Mouse (Mus musculus) intestine, embryonic 14.5 days (tissue): Measurements from ENCODE around the gene Ralgapa2. TPM values are rescaled to one million over a fixed set of nuclear protein-coding genes. Genes with fewer than 3 reads are reported as not detected.

ENCODE experiments used
- ATAC-seq: fragments of 200-750 bp; cut with Nextera tagmentation; replicated peaks from 2 replicates; pipeline ENCODE4 v1.8.0; 2017; ENCODE audit warnings: low read depth, moderate number of reproducible peaks, moderate TSS enrichment, moderate library complexity; ENCODE audit not compliant: low FRiP score, low TSS enrichment
- DNase-seq: peaks from one replicate; pipeline ENCODE4 v3.0.0-alpha.2; 2018; ENCODE audit warnings: low spot score
- H3K27ac ChIP-seq: fragments of 300-500 bp; sonication (generic); 2 replicates; pipeline ENCODE4 v1.5.1; 2014; ENCODE audit warnings: low read depth, mild to moderate bottlenecking, control low read depth
- H3K27me3 ChIP-seq: fragments of 300-500 bp; sonication (generic); replicated peaks from 2 replicates; pipeline ENCODE4 v1.6.1; 2014; ENCODE audit warnings: low read length, control low read depth; ENCODE audit not compliant: control insufficient read depth, insufficient read depth
- H3K36me3 ChIP-seq: fragments of 300-500 bp; sonication (generic); 2 replicates; pipeline ENCODE4 v1.6.1; 2014; ENCODE audit warnings: low read length, control low read depth; ENCODE audit not compliant: control insufficient read depth, insufficient read depth
- H3K4me1 ChIP-seq: fragments of 300-500 bp; sonication (generic); replicated peaks from 2 replicates; pipeline ENCODE4 v1.6.1; 2014; ENCODE audit warnings: low read length, control low read depth, mixed read lengths; ENCODE audit not compliant: control insufficient read depth, insufficient read depth
- H3K4me2 ChIP-seq: fragments of 300-500 bp; sonication (generic); 2 replicates; pipeline ENCODE4 v1.6.1; 2014; ENCODE audit warnings: low read length
- H3K4me3 ChIP-seq: fragments of 300-500 bp; sonication (generic); 2 replicates; pipeline ENCODE4 v1.5.1; 2014; ENCODE audit warnings: low read depth, low read length, control low read depth, mixed read lengths
- H3K9ac ChIP-seq: fragments of 300-500 bp; sonication (generic); 2 replicates; pipeline ENCODE4 v1.6.1; 2014; ENCODE audit warnings: mild to moderate bottlenecking, low read length
- H3K9me3 ChIP-seq: fragments of 300-500 bp; sonication (generic); 2 replicates; pipeline ENCODE4 v1.6.1; 2016; ENCODE audit warnings: low read length, control low read depth; ENCODE audit not compliant: control insufficient read depth
- WGBS: fragments of 180-500 bp; shearing (Covaris S2); extraction: QIAGEN DNeasy Blood & Tissue Kit; methylation state at CpG from one replicate; pipeline ENCODE4 v1.1.7; 2014; 5-methylcytosine and 5-hydroxymethylcytosine counted together
- polyA plus RNA-seq: library from polyadenylated mRNA; unstranded; fragments of >200 nt; fragmentation: Nextera tagmentation; extraction: Ambion mirVana; gene quantifications from 2 replicates; pipeline ENCODE4 v1.2.1, GENCODE M21; 2014

Ralgapa2 gene
- polyA plus RNA-seq, 1 experiment from 2014 or later = 13.1 TPM

DNA sequence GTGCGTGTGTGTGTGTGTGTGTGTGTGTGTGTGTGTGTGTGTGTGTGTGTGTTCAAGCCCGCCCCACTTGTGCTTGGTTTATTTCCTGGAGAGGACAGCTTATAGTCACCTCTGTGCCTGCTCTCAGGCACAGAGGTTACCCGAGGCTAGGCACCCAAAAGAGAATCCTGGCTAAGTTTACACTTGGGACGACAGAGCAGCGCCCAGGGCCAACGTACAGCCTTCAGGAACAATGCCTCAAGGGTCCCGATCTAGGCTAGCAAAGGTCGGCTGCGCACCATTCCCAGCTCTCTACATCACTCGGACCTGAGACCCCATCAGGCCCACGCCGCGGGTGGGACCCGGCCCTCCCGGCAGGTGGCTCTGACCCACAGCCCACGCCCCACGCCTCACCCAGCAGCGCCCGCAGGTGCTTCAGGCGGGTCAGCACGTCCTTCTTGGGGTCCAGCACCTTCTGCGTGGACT is 711 bp downstream of the Ralgapa2 start:
- Histone ChIP-seq H3K9ac (peak overlapping the region; percentile 81), H3K27ac (no peak overlapping the region), H3K4me3 (peak overlapping the region; percentile 81), H3K4me2 (peak overlapping the region; percentile 70), H3K9me3 (no peaks in the 10 kb centered on the region), H3K4me1 (peaks cover 5% of the 10 kb centered on the region), H3K36me3 (no peaks in the 10 kb centered on the region), H3K27me3 (no peaks in the 10 kb centered on the region)
- WGBS = under 1% methylated on average over 22 of the region's 22 CpGs
- ATAC-seq = no peak; the same call in 1 of the 2 replicates
- no peak for DNase-seq

DNA sequence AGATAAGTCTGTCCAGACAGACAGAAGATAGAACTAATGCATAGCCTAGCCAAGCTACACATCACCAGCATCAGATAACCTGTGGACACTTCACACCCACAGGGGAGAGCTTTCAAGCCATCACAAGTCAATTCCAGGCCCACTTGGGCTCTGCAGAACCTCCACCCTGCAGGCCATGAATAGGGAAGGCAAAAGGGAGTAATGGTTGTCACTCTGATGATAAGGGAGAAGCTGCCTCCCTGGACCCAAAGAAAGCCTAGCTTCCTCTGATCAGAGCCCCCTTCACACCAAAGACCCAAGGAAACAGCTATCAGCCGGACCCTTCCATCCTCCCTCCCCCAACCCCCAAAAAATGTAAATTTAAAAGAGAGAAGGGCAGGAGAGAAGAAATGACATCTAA is 1.4 kb downstream of the Ralgapa2 start:
- Histone ChIP-seq H3K27me3 (no peaks in the 10 kb centered on the region), H3K27ac (no peak overlapping the region), H3K4me1 (peaks cover 5% of the 10 kb centered on the region), H3K36me3 (no peaks in the 10 kb centered on the region), H3K4me3 (peak overlapping the region; percentile 81), H3K9ac (peak overlapping the region; percentile 81; the same call in 1 of the 2 replicates), H3K4me2 (peak overlapping the region; percentile 70), H3K9me3 (no peaks in the 10 kb centered on the region)
- ATAC-seq = no peak
- WGBS = 41% methylated on average over 1 of the region's 1 CpGs
- no peak for DNase-seq

GRCm38 (mm10) chr2:146502578-146503311 is 9.4 kb downstream of the Ralgapa2 start:
- 70% methylated on average over 9 of the region's 9 CpGs for WGBS

DNA sequence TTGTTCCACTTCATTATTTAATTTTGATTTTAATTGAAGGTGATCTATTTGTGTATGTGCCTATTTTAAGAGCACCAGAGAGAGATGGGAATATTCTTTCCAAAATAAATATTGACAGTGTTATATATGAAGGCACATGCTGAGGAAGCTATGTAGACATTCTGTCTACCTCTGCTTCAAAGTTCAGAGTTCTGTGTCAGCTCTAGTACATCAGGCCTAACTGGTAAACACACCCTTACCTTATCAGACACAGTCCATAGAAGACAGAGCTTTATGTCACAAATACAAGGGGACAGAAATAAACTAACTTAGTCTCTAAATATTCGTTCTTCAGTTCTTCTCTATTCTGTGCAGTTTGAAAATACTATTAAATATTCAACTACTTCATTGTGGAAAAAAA is 12.1 kb downstream of the Ralgapa2 start:
- WGBS = 83% methylated on average over 1 of the region's 1 CpGs

More at GRCm38 (mm10) chr2:146502578-146503311, 9.4 kb downstream of the Ralgapa2 start:
- Histone ChIP-seq H3K27me3 (no peaks in the 10 kb centered on the region), H3K4me2 (no peak overlapping the region), H3K27ac (no peak overlapping the region), H3K9ac (no peak overlapping the region), H3K4me1 (no peaks in the 10 kb centered on the region), H3K36me3 (no peaks in the 10 kb centered on the region), H3K4me3 (no peak overlapping the region), H3K9me3 (no peaks in the 10 kb centered on the region)
- DNase-seq (no peak), ATAC-seq (no peak)

GRCm38 (mm10) chr2:146499111-146499510 is 13.0 kb downstream of the Ralgapa2 start:
- Histone ChIP-seq H3K4me3 (no peak overlapping the region), H3K27me3 (no peaks in the 10 kb centered on the region)
- no peak for DNase-seq

More for the DNA sequence above, 12.1 kb downstream of the Ralgapa2 start:
- Histone ChIP-seq H3K9me3 (no peaks in the 10 kb centered on the region), H3K4me3 (no peak overlapping the region), H3K27ac (no peak overlapping the region), H3K4me1 (no peaks in the 10 kb centered on the region), H3K4me2 (no peak overlapping the region), H3K9ac (no peak overlapping the region), H3K27me3 (no peaks in the 10 kb centered on the region), H3K36me3 (no peaks in the 10 kb centered on the region)
- ATAC-seq (no peak), DNase-seq (no peak)

GRCm38 (mm10) chr2:146498298-146498697 is 13.8 kb downstream of the Ralgapa2 start:
- no peak overlapping the region for H3K9ac ChIP-seq
- DNase-seq (no peak), ATAC-seq (no peak)
- H3K36me3 ChIP-seq = no peaks in the 10 kb centered on the region
- no peaks in the 10 kb centered on the region for H3K27me3 ChIP-seq
- H3K27ac ChIP-seq = no peak overlapping the region
- no peaks in the 10 kb centered on the region for H3K4me1 ChIP-seq
- no peaks in the 10 kb centered on the region for H3K9me3 ChIP-seq
- no peak overlapping the region for H3K4me3 ChIP-seq
- H3K4me2 ChIP-seq = no peak overlapping the region
- 65% methylated on average over 6 of the region's 6 CpGs for WGBS

More at GRCm38 (mm10) chr2:146499111-146499510, 13.0 kb downstream of the Ralgapa2 start:
- Histone ChIP-seq H3K27ac (no peak overlapping the region), H3K4me1 (no peaks in the 10 kb centered on the region), H3K4me2 (no peak overlapping the region), H3K9me3 (no peaks in the 10 kb centered on the region), H3K9ac (no peak overlapping the region), H3K36me3 (no peaks in the 10 kb centered on the region)
- WGBS = 88% methylated on average over 1 of the region's 1 CpGs
- no peak for ATAC-seq

GRCm38 (mm10) chr2:146496995-146497394 is 15.1 kb downstream of the Ralgapa2 start:
- Histone ChIP-seq H3K4me3 (no peak overlapping the region), H3K4me1 (no peaks in the 10 kb centered on the region), H3K9me3 (no peaks in the 10 kb centered on the region), H3K27me3 (no peaks in the 10 kb centered on the region), H3K9ac (no peak overlapping the region), H3K36me3 (no peaks in the 10 kb centered on the region), H3K27ac (no peak overlapping the region), H3K4me2 (no peak overlapping the region)
- 46% methylated on average over 1 of the region's 1 CpGs for WGBS
- ATAC-seq = no peak
- DNase-seq = no peak

DNA sequence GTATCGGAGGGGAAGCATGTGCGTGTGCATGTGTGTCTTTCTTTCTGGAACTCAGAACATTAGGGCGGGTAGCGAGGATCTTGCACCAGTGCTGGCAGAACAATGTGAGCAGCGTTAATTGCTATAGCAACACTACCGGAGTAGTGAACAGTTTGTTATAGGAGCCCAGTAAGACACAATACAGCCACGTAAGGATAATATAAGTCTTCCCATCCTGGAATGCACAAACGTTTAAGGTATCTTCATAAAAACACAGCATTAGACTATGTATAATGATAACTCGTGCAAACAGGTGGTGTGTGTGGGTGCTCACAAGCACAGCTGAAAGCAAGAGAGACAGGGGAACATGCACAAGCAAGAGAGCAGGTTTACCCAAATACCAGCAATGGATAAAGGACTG is 16.4 kb downstream of the Ralgapa2 start:
- Histone ChIP-seq H3K4me1 (no peaks in the 10 kb centered on the region), H3K27ac (no peak overlapping the region), H3K4me3 (no peak overlapping the region), H3K9ac (no peak overlapping the region), H3K4me2 (no peak overlapping the region), H3K36me3 (no peaks in the 10 kb centered on the region), H3K9me3 (no peaks in the 10 kb centered on the region), H3K27me3 (no peaks in the 10 kb centered on the region)
- 82% methylated on average over 9 of the region's 9 CpGs for whole genome bisulfite sequencing
- DNase-seq = no peak
- no peak for ATAC-seq
